ENCODE assay signal across 11 mouse cellular contexts in the genomic region with DNA sequence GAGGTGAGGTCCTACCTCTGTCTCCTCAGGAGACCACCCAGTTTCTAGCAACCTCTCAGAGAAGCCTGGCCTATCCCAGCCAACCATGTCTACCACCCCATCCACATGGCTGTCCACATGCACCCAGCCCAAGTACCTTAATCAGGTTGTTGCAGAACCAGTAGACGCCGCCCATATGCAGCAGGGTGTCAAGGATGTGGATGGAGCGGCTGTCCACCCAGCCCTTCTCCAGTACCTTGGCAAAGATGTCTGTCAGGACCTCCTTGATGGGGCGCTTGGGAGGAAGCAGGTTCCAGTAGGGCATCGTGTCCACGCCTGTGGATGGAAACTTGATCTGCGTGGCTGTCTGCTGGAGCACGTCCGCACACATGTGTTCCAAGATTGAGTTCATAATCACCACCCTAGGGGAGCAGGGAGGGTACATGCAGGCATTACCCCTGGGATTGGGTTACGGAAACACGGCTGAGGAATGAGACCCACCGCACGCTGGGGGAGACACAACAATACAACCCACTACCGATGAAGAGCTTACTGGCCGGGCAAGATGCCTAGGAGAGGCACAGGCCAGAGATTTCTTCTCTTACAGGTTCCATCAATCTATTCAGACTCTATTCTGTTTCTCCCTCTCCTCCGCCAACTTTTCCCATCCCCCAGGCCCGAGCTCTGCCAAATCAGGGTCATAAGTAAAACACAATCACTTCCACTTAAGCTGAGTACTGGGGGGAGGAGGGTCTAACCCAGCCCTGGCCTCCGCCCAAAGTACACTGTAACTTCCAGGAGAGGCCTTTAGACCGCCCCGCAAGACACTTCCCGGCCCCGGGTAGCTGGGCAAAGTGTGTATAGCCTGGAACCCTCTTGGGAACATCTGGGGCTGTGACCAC. TPM values are rescaled to one million over a fixed set of nuclear protein-coding genes. Genes with fewer than 3 reads are reported as not detected.
DNase-seq lines count a peak whose midpoint lies in the region; ATAC-seq and TF ChIP-seq lines count a peak whose summit lies in the region.
"Had no signal": no experiment of that assay in that cellular context is flagged by ENCODE, and none has a peak within 500 bp of the region (broad histone marks: within the 10 kb centered on the region; RNA-seq: fewer than 3 reads in every experiment).

No protein-coding gene starts in this region.

- H3K9ac ChIP-seq in intestine, postnatal 0 days (ENCODE audit: low read depth, low read length) = 0 out of 2 replicates have a peak overlapping the region, but pooled peaks have one; percentile 31
- no peak overlapping the region for H3K9ac ChIP-seq in lung, embryonic 14.5 days

- peak; percentile 23; the same call in 1 of the 2 replicates for ATAC-seq in intestine, postnatal 0 days
- peak; percentile 64 for ATAC-seq in lung, embryonic 14.5 days (ENCODE audit: insufficient read depth)
- ATAC-seq in CD4-positive, CD25-positive, alpha-beta regulatory T cell, adult 4 months = no peak

- H3K27me3 ChIP-seq in intestine, postnatal 0 days (replicated peaks; ENCODE audit: control insufficient read depth, insufficient read depth, low read length) = no peaks in the 10 kb centered on the region
- no peaks in the 10 kb centered on the region for H3K27me3 ChIP-seq in lung, embryonic 14.5 days (ENCODE audit: insufficient read depth, low read length)

- peak overlapping the region; percentile 57 for H3K4me2 ChIP-seq in intestine, postnatal 0 days (replicated peaks; ENCODE audit: low read depth)
- H3K4me2 ChIP-seq in lung, embryonic 14.5 days = peak overlapping the region; percentile 23; the same call in 1 of the 2 replicates

- peaks cover 18% of the 10 kb centered on the region for H3K4me1 ChIP-seq in intestine, postnatal 0 days (replicated peaks; ENCODE audit: control insufficient read depth, insufficient read depth, low read length)
- H3K4me1 ChIP-seq in lung, embryonic 14.5 days (ENCODE audit: insufficient read depth) = peaks cover 24% of the 10 kb centered on the region

- H3K36me3 ChIP-seq in intestine, postnatal 0 days (ENCODE audit: control insufficient read depth, insufficient read depth) = peaks cover 40% of the 10 kb centered on the region
- peaks cover 60% of the 10 kb centered on the region for H3K36me3 ChIP-seq in lung, embryonic 14.5 days (ENCODE audit: insufficient read depth)

- intact Hi-C loops in gastrocnemius, adult 2 months (cut with DNase I) = loop anchor here (10.0 kb wide), 1 partner anchor 333 kb away; no protein-coding TSS in a partner anchor

- no peaks in the 10 kb centered on the region for H3K9me3 ChIP-seq in intestine, postnatal 0 days (ENCODE audit: control insufficient read depth)
- no peaks in the 10 kb centered on the region for H3K9me3 ChIP-seq in lung, embryonic 14.5 days (ENCODE audit: low read depth, low read length)

- 71% methylated on average over 22 of the region's 22 CpGs for WGBS in intestine, postnatal 0 days
- 61% methylated on average over 22 of the region's 22 CpGs for WGBS in lung, embryonic 14.5 days

- peak; percentile 46 for DNase-seq in gastrocnemius, adult 2 months
- DNase-seq in gastrocnemius, postnatal 25 days = no peak
- peak; percentile 54 for DNase-seq in adipocyte (ENCODE audit: low spot score)
- peak; percentile 88 for DNase-seq in lung, embryonic 14.5 days
- DNase-seq in retina, postnatal 1 day = no peak
- DNase-seq in cerebellum, adult 8-10 months = no peak

- H3K27ac ChIP-seq in gastrocnemius, adult 2 months = peak overlapping the region; percentile 73; the same call in 1 of the 2 replicates
- H3K27ac ChIP-seq in intestine, postnatal 0 days (ENCODE audit: low read depth, low read length) = peak overlapping the region; percentile 76
- H3K27ac ChIP-seq in lung, embryonic 14.5 days (ENCODE audit: low read depth) = peak overlapping the region; percentile 86

- no peak for TF ChIP-seq CTCF in gastrocnemius, adult 2 months (IDR thresholded peaks at IDR 0.05)
- TF ChIP-seq CTCF in intestine, postnatal 0 days (IDR thresholded peaks at IDR 0.05; ENCODE audit: low read depth) = no peak
- no peak for TF ChIP-seq CTCF in lung, embryonic 14.5 days (IDR thresholded peaks at IDR 0.05; ENCODE audit: low read depth)

- no peak overlapping the region for H3K4me3 ChIP-seq in gastrocnemius, adult 2 months
- no peak overlapping the region for H3K4me3 ChIP-seq in intestine, postnatal 0 days (ENCODE audit: low read depth, low read length)
- no peak overlapping the region for H3K4me3 ChIP-seq in lung, embryonic 14.5 days (ENCODE audit: low read depth, low read length)
- H3K4me3 ChIP-seq: erythroblast, embryonic 14.5 days; left cerebral cortex, adult 2 months had no signal

RNA-seq across cellular contexts. Expression of a gene that starts 6.6 kb away (rescaled TPM):
- not detected for total RNA-seq in gastrocnemius, adult 2 months (2021)
- not detected for total RNA-seq in gastrocnemius, postnatal 25 days (2021)
- polyA plus RNA-seq in intestine, postnatal 0 days (2015; fragmentation: Nextera tagmentation; extraction: Ambion mirVana) = 0.08 TPM in 1 of 2 replicates, not detected in the other
- not detected in 2 replicates for polyA plus RNA-seq in lung, embryonic 14.5 days (2014; fragmentation: Nextera tagmentation; extraction: Ambion mirVana)
- polyA plus RNA-seq in CD4-positive, CD25-positive, alpha-beta regulatory T cell, adult 4 months (2017; shearing (Covaris generic)) = not detected
- total RNA-seq: left cerebral cortex, adult 2 months had no signal
- polyA plus RNA-seq: erythroblast, embryonic 14.5 days; neural tube, embryonic 14.5 days had no signal

RNA-seq across cellular contexts. Expression of a gene that starts 21.6 kb away (rescaled TPM):
- 10 to 100 TPM; 52.0 to 58.4 TPM for total RNA-seq in gastrocnemius, adult 2 months (2021)
- 10 to 100 TPM; 42.7 to 46.9 TPM for total RNA-seq in gastrocnemius, postnatal 25 days (2021)
- polyA plus RNA-seq in intestine, postnatal 0 days (2015; fragmentation: Nextera tagmentation; extraction: Ambion mirVana) = 14.7 and 18.5 TPM in 2 replicates
- polyA plus RNA-seq in lung, embryonic 14.5 days (2014; fragmentation: Nextera tagmentation; extraction: Ambion mirVana) = 53.0 and 53.5 TPM in 2 replicates
- polyA plus RNA-seq in CD4-positive, CD25-positive, alpha-beta regulatory T cell, adult 4 months (2017; shearing (Covaris generic)) = 10 to 100 TPM; 27.0 to 37.5 TPM

RNA-seq across cellular contexts. Expression of a gene that starts 25.3 kb away (rescaled TPM):
- total RNA-seq in gastrocnemius, adult 2 months (2021) = 100 to 1,000 TPM; 101 to 106 TPM
- total RNA-seq in gastrocnemius, postnatal 25 days (2021) = 10 to 100 TPM; 86.2 to 91.5 TPM
- polyA plus RNA-seq in intestine, postnatal 0 days (2015; fragmentation: Nextera tagmentation; extraction: Ambion mirVana) = 95.5 and 96.2 TPM in 2 replicates
- 152 and 169 TPM in 2 replicates for polyA plus RNA-seq in lung, embryonic 14.5 days (2014; fragmentation: Nextera tagmentation; extraction: Ambion mirVana)
- 10 to 100 TPM; 13.8 to 17.5 TPM for polyA plus RNA-seq in CD4-positive, CD25-positive, alpha-beta regulatory T cell, adult 4 months (2017; shearing (Covaris generic))

RNA-seq across cellular contexts. Expression of a gene that starts 32.8 kb away (rescaled TPM):
- total RNA-seq in gastrocnemius, adult 2 months (2021) = 10 to 100 TPM; 78.8 to 96.8 TPM
- total RNA-seq in gastrocnemius, postnatal 25 days (2021) = 10 to 100 TPM; 75.4 to 89.1 TPM
- polyA plus RNA-seq in intestine, postnatal 0 days (2015; fragmentation: Nextera tagmentation; extraction: Ambion mirVana) = 32.4 and 39.1 TPM in 2 replicates
- polyA plus RNA-seq in lung, embryonic 14.5 days (2014; fragmentation: Nextera tagmentation; extraction: Ambion mirVana) = 46.8 and 47.1 TPM in 2 replicates
- 1 to 10 TPM; 4.8 to 5.7 TPM for polyA plus RNA-seq in CD4-positive, CD25-positive, alpha-beta regulatory T cell, adult 4 months (2017; shearing (Covaris generic))

RNA-seq across cellular contexts. Expression of a gene that starts 43.5 kb away (rescaled TPM):
- total RNA-seq in gastrocnemius, adult 2 months (2021) = under 1 TPM; 0.33 to 0.69 TPM
- under 1 TPM; 0.23 to 0.24 TPM for total RNA-seq in gastrocnemius, postnatal 25 days (2021)
- 0.38 and 0.42 TPM in 2 replicates for polyA plus RNA-seq in intestine, postnatal 0 days (2015; fragmentation: Nextera tagmentation; extraction: Ambion mirVana)
- not detected in 2 replicates for polyA plus RNA-seq in lung, embryonic 14.5 days (2014; fragmentation: Nextera tagmentation; extraction: Ambion mirVana)
- under 1 TPM in 1 of 2 experiments, not detected in 1; 0.12 TPM for polyA plus RNA-seq in CD4-positive, CD25-positive, alpha-beta regulatory T cell, adult 4 months (2017; shearing (Covaris generic))
- total RNA-seq: left cerebral cortex, adult 2 months had no signal
- polyA plus RNA-seq: erythroblast, embryonic 14.5 days; neural tube, embryonic 14.5 days had no signal

Comparison
In these comparisons a context has a peak if more than half of its experiments do, and no peak if none do; other contexts are left out.
1. DNase-seq: peak in gastrocnemius, adult 2 months (single experiment), adipocyte (single experiment) and lung, embryonic 14.5 days (single experiment); none in gastrocnemius, postnatal 25 days (single experiment), retina, postnatal 1 day (single experiment) and cerebellum, adult 8-10 months (single experiment).
2. Peak in every context shown above with its lines, with median percentiles within 50 percentile points of each other: H3K27ac ChIP-seq.